Mouse (Mus musculus) kidney, adult 10 weeks (tissue): ENCODE results near the gene Vbp1. TPM values are rescaled to one million over a fixed set of nuclear protein-coding genes. Genes with fewer than 3 reads are reported as not detected.

Experiments used
- polyA plus RNA-seq: library from polyadenylated mRNA; stranded (reverse); fragments of 350-450 nt; fragmentation: Illumina TruSeq; extraction: RNeasy Lipid Tissue Mini Kit (QIAGEN cat#74804); gene quantifications from one replicate; pipeline ENCODE4 v1.2.3, GENCODE M21; 2014; ENCODE audit warnings: low read depth, low replicate concordance

The Vbp1 gene
- 235 TPM for polyA plus RNA-seq

GRCm38 (mm10) chrX:75514179-75514972 is at the start of gene Vbp1:
Vbp1 (plus strand) TSS chrX:75514299.

GRCm38 (mm10) chrX:75577582-75578324 is 63.7 kb downstream of the Vbp1 start, which contains the start of gene Rab39b:
Rab39b (minus strand) TSS chrX:75578231.

Other genes starting within 250 kb of the Vbp1 start
- 170 TPM for gene Fundc2, start 131.9 kb upstream of the Vbp1 start, polyA plus RNA-seq
- gene F8, start 131.7 kb upstream of the Vbp1 start, polyA plus RNA-seq: 17.7 TPM
- 42.6 TPM for gene Cmc4, start 97.7 kb upstream of the Vbp1 start, polyA plus RNA-seq
- 16.8 TPM for gene Mtcp1, start 97.7 kb upstream of the Vbp1 start, polyA plus RNA-seq
- 88.9 TPM for gene Brcc3, start 97.7 kb upstream of the Vbp1 start, polyA plus RNA-seq
- 6.0 TPM for gene Rab39b, start 63.9 kb downstream of the Vbp1 start, polyA plus RNA-seq